Mouse (Mus musculus) megakaryocyte-erythroid progenitor cell, adult 5 weeks (primary cell): Measurements from ENCODE around the gene Utp14a. TPM values are rescaled to one million over a fixed set of nuclear protein-coding genes. Genes with fewer than 3 reads are reported as not detected.

Experiments used
- polyA plus RNA-seq: library from polyadenylated mRNA; stranded (reverse); fragments of >175 nt; gene quantifications from 2 replicates; pipeline ENCODE4 v1.2.3, GENCODE M21; 2012

Utp14a gene
- polyA plus RNA-seq: 10.4 and 11.7 TPM in 2 replicates

DNA sequence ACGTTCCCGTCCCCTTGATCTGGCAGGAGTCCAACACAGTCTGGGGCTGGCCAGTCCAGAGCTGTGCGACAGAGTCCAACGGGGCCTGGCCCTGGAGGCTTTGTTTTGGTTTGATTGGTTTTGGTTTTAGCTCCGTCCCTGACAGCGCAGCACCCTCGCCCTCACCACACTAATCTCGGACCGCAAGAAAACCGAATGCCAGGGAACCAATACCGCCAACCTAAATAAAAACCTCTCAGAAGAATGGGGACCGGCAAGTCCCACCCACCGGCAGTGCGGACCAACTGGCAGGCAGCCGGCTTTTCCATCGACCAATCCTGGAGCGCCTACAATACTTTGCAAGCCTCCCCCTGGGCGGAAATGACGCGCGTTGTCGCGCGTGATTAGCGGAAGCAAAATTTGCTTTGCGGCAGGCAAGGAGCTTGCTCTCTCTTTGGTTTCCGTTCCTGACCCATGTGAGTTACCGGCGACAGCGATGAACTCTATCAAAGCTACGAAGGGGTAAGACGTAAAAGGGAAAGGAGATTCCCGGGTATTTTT is at the start of gene Utp14a:
TSS of gene Utp14a (plus strand) at position 395 of the 540 bp plus-strand sequence.

DNA sequence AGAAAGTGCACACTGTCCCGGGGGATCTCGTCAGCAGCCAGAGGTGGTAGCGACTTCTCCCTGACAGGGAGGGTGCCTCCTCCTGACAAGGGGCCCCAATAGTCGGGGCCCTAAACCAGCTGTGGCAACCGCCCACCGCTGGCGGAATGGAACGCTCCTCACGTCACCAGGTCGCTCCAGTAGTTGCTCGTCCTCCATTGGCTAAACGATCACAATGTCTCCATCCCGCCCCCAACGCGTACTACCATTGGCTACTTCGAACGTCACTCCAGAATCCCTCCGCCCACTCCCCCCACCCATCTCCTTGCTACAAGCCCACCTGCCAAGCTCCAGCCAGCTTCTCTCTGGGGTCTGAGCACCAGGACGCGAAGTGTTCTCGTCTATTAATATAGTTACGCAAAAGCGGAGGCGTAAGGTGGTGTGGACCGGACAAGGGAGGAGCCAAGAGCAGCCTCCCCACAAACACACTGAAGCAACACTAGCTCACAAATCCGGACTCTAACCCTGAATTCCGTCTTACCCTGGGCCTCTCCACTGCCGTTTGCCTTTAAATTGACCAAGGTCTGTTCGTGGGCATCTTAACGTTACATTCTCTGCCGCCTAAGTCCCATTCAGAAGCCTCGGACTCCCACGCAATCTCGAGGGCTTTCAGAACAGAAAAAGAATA is 48.0 kb upstream of the Utp14a start, which contains the start of gene Zdhhc9:
TSS of gene Zdhhc9 (minus strand) at position 360 of the 667 bp plus-strand sequence.

Other genes starting within 250 kb of the Utp14a start
- 0.26 and 0.48 TPM in 2 replicates for gene Apln, start 222.0 kb upstream of the Utp14a start, polyA plus RNA-seq
- not detected in 2 replicates for gene Xpnpep2, start 148.1 kb upstream of the Utp14a start, polyA plus RNA-seq
- gene Sash3, start 110.4 kb upstream of the Utp14a start, polyA plus RNA-seq: 43.3 and 51.0 TPM in 2 replicates
- gene Zdhhc9, start 48.0 kb upstream of the Utp14a start, polyA plus RNA-seq: 5.4 and 7.2 TPM in 2 replicates
- gene Bcorl1, start 84.5 kb downstream of the Utp14a start, polyA plus RNA-seq: 8.8 and 11.7 TPM in 2 replicates
- 19.9 TPM in 2 replicates for gene Elf4, start 206.3 kb downstream of the Utp14a start, polyA plus RNA-seq